Mouse (Mus musculus): ENCODE measurements at regions not wholly inside any gene's neighbourhood (a gene's known extent, or its start where the extent isn't known, plus 50 kb on each side); places are given as distances from the start of the nearest gene placed in this dataset.

DNA sequence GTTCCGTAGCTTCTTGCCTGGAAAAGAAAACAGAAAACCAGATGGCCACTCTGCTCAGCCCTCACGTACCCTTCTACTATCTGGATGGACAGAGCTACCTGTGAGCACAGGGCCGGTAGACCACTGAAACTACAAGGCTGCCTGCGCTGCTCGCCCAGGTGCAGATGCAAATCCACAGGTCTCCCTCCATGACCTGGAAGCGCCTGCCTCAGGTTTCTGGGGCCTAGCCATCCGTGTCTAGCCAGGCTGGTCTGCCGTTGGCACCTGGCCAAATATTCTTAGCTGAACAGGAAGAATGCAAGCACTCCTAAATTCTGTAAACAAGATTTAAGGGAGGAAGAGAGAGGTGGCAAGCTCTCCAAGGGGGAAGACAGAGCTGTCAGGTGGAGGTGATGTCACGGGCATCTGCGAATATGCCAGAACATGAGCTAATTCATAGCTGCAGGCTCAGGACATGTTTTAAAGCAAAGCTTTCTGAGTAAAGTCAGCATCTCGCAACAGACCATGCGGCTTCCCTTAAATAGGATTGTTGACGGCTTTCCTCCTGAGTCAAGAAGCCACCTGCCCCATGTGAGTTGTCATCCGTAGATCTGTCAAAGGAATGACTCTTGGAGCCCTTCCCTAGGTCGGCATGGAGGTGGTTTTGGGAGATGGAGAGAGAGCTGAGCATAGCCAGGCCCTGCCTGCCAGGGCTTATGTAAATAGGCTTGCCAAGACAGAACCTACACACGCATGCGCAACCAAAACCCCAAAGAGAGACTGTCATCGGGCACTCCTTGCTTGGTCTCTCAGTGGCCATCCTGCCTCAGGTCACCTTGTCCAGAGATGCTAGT lies 76.8 kb upstream of the Synm start:
- WGBS (ENCODE audit: insufficient replicate concordance): 75% methylated on average over 18 of the region's 18 CpGs
- Histone ChIP-seq H3K27ac (no peak overlapping the region), H3K27me3 (replicated peaks) (no peaks in the 10 kb centered on the region), H3K9me3 (replicated peaks) (no peaks in the 10 kb centered on the region), H3K4me3 (no peak overlapping the region), H3K4me2 (no peak overlapping the region), H3K4me1 (no peaks in the 10 kb centered on the region), H3K36me3 (no peaks in the 10 kb centered on the region), H3K9ac (no peak overlapping the region)
- no peak for ATAC-seq

DNA sequence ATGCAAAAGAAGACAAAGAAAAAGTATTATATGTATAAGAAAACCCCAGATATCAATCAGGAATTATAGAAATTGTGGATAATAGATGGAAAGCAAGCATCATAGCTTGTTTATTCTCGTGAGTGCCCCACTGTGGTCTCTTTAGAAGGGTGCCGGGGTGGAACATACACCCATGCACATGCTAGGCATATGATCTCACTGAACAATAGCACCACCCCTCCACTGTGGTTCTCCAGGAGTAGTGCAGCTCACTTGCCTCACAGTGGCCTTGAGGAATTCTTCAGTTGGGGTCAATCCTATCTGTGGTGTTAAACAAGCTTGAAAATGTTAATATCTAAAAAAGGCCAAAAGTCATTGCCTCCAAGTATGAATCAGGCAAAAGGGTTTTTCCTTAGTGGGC lies 72.2 kb upstream of the Synm start:
- H3K27ac ChIP-seq: no peak overlapping the region
- H3K36me3 ChIP-seq: no peaks in the 10 kb centered on the region
- no peaks in the 10 kb centered on the region for H3K9me3 ChIP-seq (replicated peaks)
- no peak overlapping the region for H3K4me2 ChIP-seq
- 67% methylated on average over 2 of the region's 2 CpGs for WGBS (ENCODE audit: insufficient replicate concordance)
- H3K9ac ChIP-seq: no peak overlapping the region
- ATAC-seq: no peak
- no peaks in the 10 kb centered on the region; the same call in 1 of the 2 replicates for H3K27me3 ChIP-seq (replicated peaks)
- H3K4me1 ChIP-seq: no peaks in the 10 kb centered on the region
- H3K4me3 ChIP-seq: no peak overlapping the region

GRCm38 (mm10) chr7:67827386-67827785 lies 67.8 kb upstream of the Synm start:
- no peaks in the 10 kb centered on the region; the same call in 1 of the 2 replicates for H3K27me3 ChIP-seq (replicated peaks)
- no peak overlapping the region for H3K27ac ChIP-seq
- H3K4me3 ChIP-seq: no peak overlapping the region
- H3K36me3 ChIP-seq: no peaks in the 10 kb centered on the region
- H3K9ac ChIP-seq: no peak overlapping the region
- H3K4me2 ChIP-seq: no peak overlapping the region
- no peaks in the 10 kb centered on the region for H3K4me1 ChIP-seq
- no peaks in the 10 kb centered on the region for H3K9me3 ChIP-seq (replicated peaks)
- 56% methylated on average over 12 of the region's 12 CpGs for WGBS (ENCODE audit: insufficient replicate concordance)
- ATAC-seq: no peak

- H3K27ac ChIP-seq: no peak overlapping the region
- no peak for ATAC-seq
- H3K4me2 ChIP-seq: no peak overlapping the region
- no peaks in the 10 kb centered on the region for H3K4me1 ChIP-seq
- H3K27me3 ChIP-seq (replicated peaks): no peaks in the 10 kb centered on the region; the same call in 1 of the 2 replicates
- H3K36me3 ChIP-seq: no peaks in the 10 kb centered on the region
- H3K4me3 ChIP-seq: no peak overlapping the region
- H3K9ac ChIP-seq: no peak overlapping the region
- 75% methylated on average over 13 of the region's 13 CpGs for WGBS (ENCODE audit: insufficient replicate concordance)
- no peaks in the 10 kb centered on the region for H3K9me3 ChIP-seq (replicated peaks)
These were observed 67.4 kb upstream of the Synm start for GRCm38 (mm10) chr7:67826936-67827335.

DNA sequence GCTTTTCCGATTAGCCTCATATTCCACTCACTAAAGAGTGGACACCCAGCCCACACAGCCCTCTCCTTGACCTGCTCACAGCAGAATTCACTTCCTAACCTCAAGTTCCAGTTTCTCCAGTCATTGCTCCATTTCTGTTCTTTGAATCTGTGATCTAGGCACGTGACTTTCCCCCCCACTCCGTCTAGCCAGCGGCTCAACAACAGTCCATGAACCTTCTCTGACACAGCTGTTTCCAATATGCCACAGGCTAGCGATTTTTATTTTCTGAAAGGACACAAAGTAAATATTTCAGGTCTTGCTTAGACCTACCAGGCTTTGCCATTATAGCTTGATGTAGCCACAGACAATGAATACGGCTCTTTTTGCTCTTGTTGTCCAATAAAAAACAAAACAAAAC lies 66.8 kb upstream of the Synm start:
- H3K4me1 ChIP-seq: no peaks in the 10 kb centered on the region
- no peak overlapping the region for H3K27ac ChIP-seq
- no peaks in the 10 kb centered on the region; the same call in 1 of the 2 replicates for H3K27me3 ChIP-seq (replicated peaks)
- H3K4me3 ChIP-seq: no peak overlapping the region
- no peak for ATAC-seq
- no peak overlapping the region for H3K4me2 ChIP-seq
- H3K9me3 ChIP-seq (replicated peaks): no peaks in the 10 kb centered on the region
- WGBS (ENCODE audit: insufficient replicate concordance): 73% methylated on average over 6 of the region's 6 CpGs
- H3K36me3 ChIP-seq: no peaks in the 10 kb centered on the region
- H3K9ac ChIP-seq: no peak overlapping the region

DNA sequence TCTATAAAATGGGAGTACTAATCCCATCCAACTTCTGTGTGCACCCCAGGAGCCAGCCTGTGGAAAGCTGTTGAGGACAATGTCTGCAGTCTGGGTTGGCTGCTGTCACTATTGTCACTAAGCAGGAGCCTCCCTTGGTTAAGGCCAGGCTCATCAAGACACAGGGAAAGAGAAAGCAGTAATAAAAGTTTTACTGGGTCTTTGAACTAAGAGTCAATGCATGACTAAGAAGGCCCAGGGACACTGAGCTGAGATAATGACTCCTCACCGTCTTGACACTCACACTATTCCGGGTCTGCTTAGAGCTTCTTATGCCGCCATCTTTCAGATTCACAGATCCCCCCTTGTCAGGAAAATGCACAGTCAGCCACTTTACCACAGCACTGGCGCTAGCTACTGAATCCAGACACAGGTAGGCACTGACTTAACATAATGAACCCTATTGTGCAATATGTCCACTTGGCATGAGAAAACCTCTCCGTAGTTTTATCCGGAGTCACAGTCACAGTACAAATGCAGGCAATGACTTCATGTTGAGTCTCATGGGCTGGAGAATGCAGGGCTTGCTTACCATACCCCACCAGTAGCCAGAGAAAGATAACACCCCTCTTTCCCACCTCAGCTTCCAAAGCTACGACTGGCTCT lies 66.2 kb upstream of the Synm start:
- H3K4me2 ChIP-seq: no peak overlapping the region
- 66% methylated on average over 7 of the region's 7 CpGs for WGBS (ENCODE audit: insufficient replicate concordance)
- H3K27me3 ChIP-seq (replicated peaks): no peaks in the 10 kb centered on the region; the same call in 1 of the 2 replicates
- ATAC-seq: no peak
- no peak overlapping the region for H3K9ac ChIP-seq
- H3K9me3 ChIP-seq (replicated peaks): no peaks in the 10 kb centered on the region
- no peaks in the 10 kb centered on the region for H3K36me3 ChIP-seq
- H3K4me1 ChIP-seq: no peaks in the 10 kb centered on the region
- no peak overlapping the region for H3K27ac ChIP-seq
- H3K4me3 ChIP-seq: no peak overlapping the region

DNA sequence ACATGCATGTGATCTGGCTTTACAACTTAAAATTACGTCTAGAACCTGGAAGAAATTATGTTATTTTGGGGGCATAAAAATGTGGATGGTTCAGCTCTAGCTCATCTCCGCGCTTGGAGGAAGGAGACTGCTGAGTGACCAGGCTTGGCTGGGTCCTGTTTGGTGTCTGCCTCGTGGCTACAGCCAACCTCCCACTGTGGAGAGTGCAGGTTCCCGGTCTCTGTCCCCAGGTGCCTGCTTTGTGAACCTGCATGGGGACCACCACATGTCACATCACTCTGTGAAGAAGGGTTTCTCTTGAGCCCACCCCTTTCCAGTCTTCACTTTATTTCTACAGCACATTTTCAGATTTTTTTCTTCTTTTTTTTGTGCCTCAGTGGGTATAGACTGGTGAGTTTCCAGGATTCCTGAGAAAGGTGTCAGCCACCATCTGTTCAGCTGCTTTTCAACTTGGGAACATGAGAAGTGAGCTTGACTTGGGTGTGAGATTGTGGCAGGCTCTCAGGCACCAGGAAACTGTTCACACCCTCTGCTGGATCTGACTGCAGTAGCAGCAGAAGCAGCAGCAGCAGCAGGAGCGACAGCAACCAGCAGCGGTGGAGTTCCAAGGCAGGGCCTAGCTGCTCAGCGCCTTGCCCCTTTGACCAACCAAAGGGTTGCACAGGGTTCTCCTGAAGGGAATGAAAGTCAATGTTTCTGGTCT lies 64.6 kb upstream of the Synm start:
- Histone ChIP-seq H3K27me3 (replicated peaks) (no peaks in the 10 kb centered on the region; the same call in 1 of the 2 replicates), H3K9me3 (replicated peaks) (no peaks in the 10 kb centered on the region), H3K36me3 (no peaks in the 10 kb centered on the region), H3K4me2 (no peak overlapping the region), H3K9ac (no peak overlapping the region), H3K4me1 (no peaks in the 10 kb centered on the region), H3K4me3 (no peak overlapping the region), H3K27ac (no peak overlapping the region)
- no peak for ATAC-seq
- WGBS (ENCODE audit: insufficient replicate concordance): 33% methylated on average over 8 of the region's 8 CpGs

GRCm38 (mm10) chr7:67819551-67819950 lies 60.0 kb upstream of the Synm start:
- no peaks in the 10 kb centered on the region for H3K36me3 ChIP-seq
- H3K27ac ChIP-seq: no peak overlapping the region
- no peak overlapping the region for H3K4me2 ChIP-seq
- H3K27me3 ChIP-seq (replicated peaks): no peaks in the 10 kb centered on the region
- H3K9me3 ChIP-seq (replicated peaks): no peaks in the 10 kb centered on the region
- WGBS (ENCODE audit: insufficient replicate concordance): 79% methylated on average over 5 of the region's 5 CpGs
- no peak overlapping the region for H3K9ac ChIP-seq
- H3K4me3 ChIP-seq: no peak overlapping the region
- no peaks in the 10 kb centered on the region for H3K4me1 ChIP-seq
- ATAC-seq: no peak

- Histone ChIP-seq H3K36me3 (no peaks in the 10 kb centered on the region), H3K4me2 (no peak overlapping the region), H3K27ac (no peak overlapping the region), H3K4me1 (no peaks in the 10 kb centered on the region), H3K4me3 (no peak overlapping the region), H3K9me3 (replicated peaks) (no peaks in the 10 kb centered on the region), H3K9ac (no peak overlapping the region), H3K27me3 (replicated peaks) (no peaks in the 10 kb centered on the region)
- no peak for ATAC-seq
- 84% methylated on average over 6 of the region's 6 CpGs for WGBS (ENCODE audit: insufficient replicate concordance)
These were observed 58.0 kb upstream of the Synm start for GRCm38 (mm10) chr7:67817556-67817955.

- Histone ChIP-seq H3K9ac (no peak overlapping the region), H3K9me3 (replicated peaks) (no peaks in the 10 kb centered on the region), H3K4me1 (no peaks in the 10 kb centered on the region), H3K27me3 (replicated peaks) (no peaks in the 10 kb centered on the region), H3K36me3 (no peaks in the 10 kb centered on the region), H3K4me3 (no peak overlapping the region), H3K4me2 (no peak overlapping the region), H3K27ac (no peak overlapping the region)
- 64% methylated on average over 9 of the region's 9 CpGs for WGBS (ENCODE audit: insufficient replicate concordance)
- ATAC-seq: no peak
These were observed 55.3 kb upstream of the Synm start for GRCm38 (mm10) chr7:67814861-67815260.
